Mouse (Mus musculus) embryonic facial prominence, embryonic 13.5 days (tissue): ENCODE data around the gene Gmip. TPM values are rescaled to one million over a fixed set of nuclear protein-coding genes. Genes with fewer than 3 reads are reported as not detected.

ENCODE experiments used
- ATAC-seq: fragments of 200-750 bp; cut with Nextera tagmentation; 2 replicates; pipeline ENCODE4 v1.8.0; 2017; ENCODE audit warnings: low read depth; ENCODE audit not compliant: insufficient number of reproducible peaks, insufficient read depth, low FRiP score, low TSS enrichment
- H3K27ac ChIP-seq: fragments of 300-500 bp; sonication (generic); 2 replicates; pipeline ENCODE4 v1.5.1; 2015; ENCODE audit warnings: moderate library complexity, mild to moderate bottlenecking, inconsistent platforms
- H3K27me3 ChIP-seq: fragments of 300-500 bp; sonication (generic); 2 replicates; pipeline ENCODE4 v1.6.1; 2015; ENCODE audit warnings: mild to moderate bottlenecking, inconsistent platforms
- H3K36me3 ChIP-seq: fragments of 300-500 bp; sonication (generic); 2 replicates; pipeline ENCODE4 v1.6.1; 2015; ENCODE audit warnings: mild to moderate bottlenecking, inconsistent platforms
- H3K4me1 ChIP-seq: fragments of 300-500 bp; sonication (generic); 2 replicates; pipeline ENCODE4 v1.6.1; 2015; ENCODE audit warnings: inconsistent platforms
- H3K4me2 ChIP-seq: fragments of 300-500 bp; sonication (generic); 2 replicates; pipeline ENCODE4 v1.6.1; 2015; ENCODE audit warnings: moderate library complexity, mild to moderate bottlenecking, inconsistent platforms
- H3K4me3 ChIP-seq: fragments of 300-500 bp; sonication (generic); 2 replicates; pipeline ENCODE4 v1.5.1; 2015; ENCODE audit warnings: mild to moderate bottlenecking, inconsistent platforms
- H3K9ac ChIP-seq: fragments of 300-500 bp; sonication (generic); 2 replicates; pipeline ENCODE4 v1.6.1; 2015; ENCODE audit warnings: mild to moderate bottlenecking, inconsistent platforms
- H3K9me3 ChIP-seq: fragments of 300-500 bp; sonication (generic); 2 replicates; pipeline ENCODE4 v1.6.1; 2016; ENCODE audit warnings: inconsistent platforms
- WGBS: fragments of 180-500 bp; shearing (Covaris S2); methylation state at CpG from one replicate; pipeline ENCODE4 v1.1.7; 2015; ENCODE audit warnings: mixed read lengths; 5-methylcytosine and 5-hydroxymethylcytosine counted together
- polyA plus RNA-seq: library from polyadenylated mRNA; unstranded; fragments of >200 nt; fragmentation: Nextera tagmentation; extraction: Ambion mirVana; gene quantifications from 2 replicates; pipeline ENCODE4 v1.2.1, GENCODE M21; 2015

Gene Gmip
- polyA plus RNA-seq, 1 experiment from 2014 or later: 11.0 TPM

DNA sequence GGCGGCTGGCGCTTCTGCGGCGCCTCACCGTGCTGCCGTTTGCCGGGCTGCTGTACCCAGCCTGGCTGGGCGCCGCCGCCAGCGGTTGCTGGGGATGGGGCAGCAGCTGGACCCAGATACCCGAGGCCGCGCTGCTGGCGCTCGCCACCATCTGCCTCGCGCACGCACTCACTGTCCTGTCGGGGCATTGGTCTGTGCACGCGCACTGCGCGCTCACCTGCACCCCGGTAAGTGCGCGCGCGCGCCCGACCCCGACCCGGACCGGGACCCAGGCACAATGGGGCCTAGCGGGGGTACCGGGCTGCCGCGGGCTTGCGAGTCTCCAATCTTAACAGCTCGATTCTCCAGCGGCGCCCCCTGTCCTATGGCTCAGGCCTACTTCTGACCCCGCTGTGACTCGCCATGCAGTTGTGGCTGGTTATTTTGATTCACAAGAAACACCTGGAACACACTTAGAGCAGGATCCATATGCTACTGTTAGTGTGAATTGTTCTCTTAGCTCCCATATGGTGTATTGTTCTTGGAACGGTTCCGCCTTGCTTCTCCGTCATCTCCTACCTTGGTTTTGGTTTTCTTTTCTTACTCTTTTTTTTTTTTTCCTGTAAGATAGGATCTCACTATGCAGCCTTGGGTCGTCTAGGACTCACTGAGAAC is 16.9 kb upstream of the Gmip start:
- Histone ChIP-seq H3K27ac (peak overlapping the region; percentile 87), H3K27me3 (no peaks in the 10 kb centered on the region), H3K36me3 (peaks cover 39% of the 10 kb centered on the region), H3K4me2 (peak overlapping the region; percentile 67), H3K9ac (peak overlapping the region; percentile 97), H3K4me1 (peaks cover 23% of the 10 kb centered on the region), H3K4me3 (peak overlapping the region; percentile 100), H3K9me3 (no peaks in the 10 kb centered on the region)
- whole genome bisulfite sequencing: under 1% methylated on average over 48 of the region's 48 CpGs
- ATAC-seq: peak; percentile 45; the same call in 1 of the 2 replicates

DNA sequence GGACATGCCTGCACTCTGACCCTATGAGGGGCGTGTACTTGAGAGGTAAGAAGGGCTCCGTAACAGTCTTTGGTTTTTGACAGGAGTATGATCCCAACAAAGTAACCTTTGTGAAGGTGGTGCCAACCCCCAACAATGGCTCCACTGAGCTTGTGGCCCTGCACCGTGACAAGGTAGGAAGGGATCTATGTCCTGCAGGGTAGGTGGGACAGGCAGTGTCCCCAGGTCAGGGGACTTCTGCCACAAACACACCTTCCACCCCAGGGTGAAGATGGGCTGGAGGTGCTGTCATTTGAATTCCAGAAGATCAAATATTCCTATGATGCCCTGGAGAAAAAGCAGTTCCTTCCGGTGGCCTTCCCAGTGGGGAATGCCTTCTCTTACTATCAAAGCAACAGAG is 14.8 kb upstream of the Gmip start:
- WGBS: 92% methylated on average over 4 of the region's 4 CpGs
- no peak for ATAC-seq
- no peaks in the 10 kb centered on the region for H3K27me3 ChIP-seq
- no peaks in the 10 kb centered on the region for H3K9me3 ChIP-seq
- no peak overlapping the region for H3K4me2 ChIP-seq
- no peak overlapping the region for H3K4me3 ChIP-seq
- no peak overlapping the region for H3K9ac ChIP-seq
- no peak overlapping the region for H3K27ac ChIP-seq
- peaks cover 23% of the 10 kb centered on the region for H3K4me1 ChIP-seq
- peaks cover 60% of the 10 kb centered on the region for H3K36me3 ChIP-seq

DNA sequence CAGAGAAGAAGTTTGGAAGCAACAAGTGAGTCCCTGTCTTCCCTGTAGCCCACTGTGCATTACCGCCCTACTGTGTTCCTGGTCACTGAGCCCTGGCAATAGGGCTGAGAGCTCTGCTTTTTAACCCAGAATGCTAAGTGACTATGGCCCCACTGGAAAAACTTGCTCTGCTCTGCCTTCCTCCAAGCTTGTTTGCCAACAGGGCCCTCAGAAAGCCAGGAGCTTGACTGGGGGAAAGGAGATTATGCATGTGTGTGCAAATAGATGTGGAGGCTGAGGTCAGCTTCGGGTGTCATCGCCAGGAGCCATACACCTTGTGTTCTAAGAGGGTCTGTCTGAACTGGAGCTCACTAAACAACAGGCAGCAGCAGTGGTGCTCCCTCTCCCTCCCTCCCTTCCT is 14.4 kb upstream of the Gmip start:
- H3K4me1 ChIP-seq: peaks cover 23% of the 10 kb centered on the region
- ATAC-seq: no peak
- 93% methylated on average over 3 of the region's 3 CpGs for WGBS
- no peak overlapping the region for H3K4me3 ChIP-seq
- no peak overlapping the region for H3K9ac ChIP-seq
- peaks cover 64% of the 10 kb centered on the region for H3K36me3 ChIP-seq
- H3K9me3 ChIP-seq: no peaks in the 10 kb centered on the region
- no peak overlapping the region for H3K27ac ChIP-seq
- no peaks in the 10 kb centered on the region for H3K27me3 ChIP-seq
- H3K4me2 ChIP-seq: no peak overlapping the region

DNA sequence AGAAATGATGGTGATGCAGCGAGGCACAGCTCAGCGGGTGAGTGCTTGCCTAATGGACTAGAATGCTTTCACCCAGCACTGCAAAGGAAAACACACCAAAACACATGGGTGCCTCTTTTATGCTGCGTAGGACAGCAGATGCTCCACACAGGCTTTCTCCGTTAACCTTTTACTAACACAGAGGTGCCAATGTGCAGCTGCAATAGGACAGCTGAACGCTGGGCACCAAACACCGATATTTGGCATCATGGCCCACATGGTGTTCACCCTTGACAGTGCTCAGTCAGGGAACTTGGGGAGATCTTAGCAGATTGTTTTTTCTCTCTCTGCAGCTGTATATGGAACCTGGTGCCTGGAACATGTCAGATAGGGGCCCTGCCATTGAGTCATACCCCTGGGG is 13.6 kb upstream of the Gmip start:
- Histone ChIP-seq H3K27me3 (no peaks in the 10 kb centered on the region), H3K4me3 (no peak overlapping the region), H3K9me3 (no peaks in the 10 kb centered on the region), H3K4me2 (no peak overlapping the region), H3K27ac (no peak overlapping the region), H3K36me3 (peaks cover 72% of the 10 kb centered on the region), H3K4me1 (peaks cover 20% of the 10 kb centered on the region), H3K9ac (no peak overlapping the region)
- 94% methylated on average over 6 of the region's 6 CpGs for WGBS
- ATAC-seq: no peak

DNA sequence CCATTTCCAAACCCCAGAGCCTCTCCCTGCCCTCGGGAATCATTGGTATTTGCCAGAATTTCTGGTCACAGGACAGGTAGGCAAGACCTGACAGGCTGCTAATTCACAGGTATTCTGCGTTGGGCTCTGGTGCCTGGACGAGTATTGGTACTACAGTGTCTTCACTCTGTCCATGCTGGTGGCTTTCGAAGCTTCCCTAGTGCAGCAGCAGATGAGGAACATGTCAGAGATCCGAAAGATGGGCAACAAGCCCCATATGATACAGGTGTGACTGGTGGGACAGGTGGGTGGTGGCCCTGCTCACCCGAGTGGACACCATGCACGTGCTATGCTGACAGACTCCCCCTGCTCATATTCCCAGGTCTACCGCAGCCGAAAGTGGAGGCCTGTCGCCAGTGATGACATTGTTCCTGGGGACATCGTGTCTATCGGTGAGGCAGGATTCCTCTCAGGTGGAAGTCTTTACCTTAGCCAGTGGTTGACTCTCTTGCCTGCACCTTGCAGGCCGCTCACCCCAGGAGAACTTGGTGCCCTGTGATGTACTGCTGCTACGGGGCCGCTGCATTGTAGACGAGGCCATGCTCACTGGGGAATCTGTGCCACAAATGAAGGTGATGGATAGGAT is 11.6 kb upstream of the Gmip start:
- 89% methylated on average over 16 of the region's 16 CpGs for WGBS

DNA sequence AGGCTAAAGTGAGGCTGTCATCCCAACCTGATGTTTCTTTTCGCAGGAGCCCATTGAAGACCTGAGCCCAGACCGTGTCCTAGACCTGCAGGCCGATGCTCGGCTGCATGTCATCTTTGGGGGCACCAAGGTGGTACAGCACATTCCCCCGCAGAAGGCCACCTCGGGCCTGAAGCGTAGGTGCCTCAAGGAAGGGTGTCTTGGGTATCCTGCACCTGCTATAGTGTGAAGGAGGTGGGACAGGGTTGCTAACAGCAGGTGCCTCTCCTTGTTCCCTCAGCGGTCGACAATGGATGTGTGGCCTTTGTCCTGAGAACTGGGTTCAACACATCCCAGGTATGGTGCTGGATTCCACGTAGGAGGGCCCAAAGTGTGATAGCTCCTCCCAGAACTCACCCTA is 10.8 kb upstream of the Gmip start:
- 94% methylated on average over 10 of the region's 10 CpGs for WGBS
- no peak overlapping the region for H3K27ac ChIP-seq
- no peak overlapping the region for H3K4me2 ChIP-seq
- no peak overlapping the region for H3K4me3 ChIP-seq
- ATAC-seq: no peak
- no peak overlapping the region for H3K9ac ChIP-seq
- no peaks in the 10 kb centered on the region for H3K27me3 ChIP-seq
- H3K4me1 ChIP-seq: peaks cover 6% of the 10 kb centered on the region
- peaks cover 97% of the 10 kb centered on the region for H3K36me3 ChIP-seq
- no peaks in the 10 kb centered on the region for H3K9me3 ChIP-seq

More for the DNA sequence above, 11.6 kb upstream of the Gmip start:
- Histone ChIP-seq H3K27me3 (no peaks in the 10 kb centered on the region), H3K9me3 (no peaks in the 10 kb centered on the region), H3K36me3 (peaks cover 89% of the 10 kb centered on the region), H3K9ac (no peak overlapping the region), H3K4me1 (peaks cover 15% of the 10 kb centered on the region), H3K4me3 (no peak overlapping the region), H3K4me2 (no peak overlapping the region), H3K27ac (no peak overlapping the region)
- ATAC-seq: no peak

DNA sequence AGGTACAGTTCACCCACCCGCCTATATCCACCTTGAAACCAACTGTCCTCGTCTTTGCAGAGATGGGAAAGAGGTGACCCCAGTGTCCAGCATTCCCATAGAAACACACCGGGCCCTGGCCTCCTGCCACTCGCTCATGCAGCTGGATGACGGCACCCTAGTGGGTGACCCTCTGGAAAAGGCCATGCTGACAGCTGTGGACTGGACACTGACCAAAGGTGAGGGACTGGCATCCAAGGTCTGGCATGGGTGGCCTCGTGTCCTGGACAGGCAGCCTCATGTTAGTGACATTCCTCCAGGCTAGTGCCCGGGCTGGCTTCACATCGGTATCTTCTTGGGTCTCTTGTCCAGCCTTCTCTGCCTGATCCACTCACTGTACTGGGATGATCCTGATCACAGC is 9.2 kb upstream of the Gmip start:
- ATAC-seq: no peak
- no peak overlapping the region for H3K4me3 ChIP-seq
- H3K4me1 ChIP-seq: no peaks in the 10 kb centered on the region
- H3K9ac ChIP-seq: no peak overlapping the region
- H3K27ac ChIP-seq: no peak overlapping the region
- peaks cover 97% of the 10 kb centered on the region for H3K36me3 ChIP-seq
- H3K4me2 ChIP-seq: no peak overlapping the region
- 94% methylated on average over 8 of the region's 8 CpGs for WGBS
- H3K27me3 ChIP-seq: no peaks in the 10 kb centered on the region
- no peaks in the 10 kb centered on the region for H3K9me3 ChIP-seq

DNA sequence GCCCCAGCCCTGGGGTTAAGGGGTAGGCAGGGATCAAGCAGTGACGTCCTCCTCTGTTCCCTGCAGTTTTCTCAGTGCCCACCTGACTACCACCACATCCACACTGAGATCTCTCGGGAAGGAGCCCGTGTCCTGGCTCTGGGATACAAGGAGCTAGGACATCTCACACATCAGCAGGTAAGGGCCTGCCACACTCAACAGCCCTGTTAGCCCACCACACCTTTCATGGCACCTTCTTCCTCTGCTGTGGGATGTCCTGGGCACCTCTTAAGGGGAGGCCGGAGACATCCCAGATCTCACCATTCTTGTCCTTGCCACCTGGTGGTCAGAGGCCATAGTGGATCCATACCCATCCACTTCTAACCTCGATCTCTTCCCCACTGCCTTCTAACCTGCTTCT is 8.5 kb upstream of the Gmip start:
- 89% methylated on average over 5 of the region's 5 CpGs for WGBS

DNA sequence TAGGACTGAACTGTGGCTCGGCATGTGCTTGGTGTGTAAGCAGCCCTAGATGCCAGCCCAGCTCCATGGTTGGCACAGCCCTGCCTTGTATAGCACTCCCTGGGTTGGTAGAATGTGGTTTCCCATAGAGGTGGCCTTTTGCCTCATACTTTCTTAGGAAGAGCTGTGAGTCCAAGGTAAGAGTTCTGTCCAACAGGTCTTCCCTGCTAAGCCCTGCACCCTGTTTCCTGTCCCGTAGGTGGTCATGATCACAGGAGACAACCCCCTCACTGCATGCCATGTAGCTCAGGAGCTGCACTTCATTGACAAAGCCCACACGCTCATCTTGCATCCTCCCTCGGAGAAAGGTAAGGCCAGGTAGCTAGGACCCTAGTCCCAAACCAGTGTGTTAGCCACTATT is 6.7 kb upstream of the Gmip start:
- H3K36me3 ChIP-seq: peaks cover 96% of the 10 kb centered on the region
- H3K9ac ChIP-seq: no peak overlapping the region
- no peaks in the 10 kb centered on the region for H3K4me1 ChIP-seq
- ATAC-seq: no peak
- H3K4me3 ChIP-seq: no peak overlapping the region
- H3K4me2 ChIP-seq: no peak overlapping the region
- H3K27ac ChIP-seq: no peak overlapping the region
- WGBS: 97% methylated on average over 4 of the region's 4 CpGs
- no peaks in the 10 kb centered on the region for H3K9me3 ChIP-seq
- H3K27me3 ChIP-seq: no peaks in the 10 kb centered on the region

More for the DNA sequence above, 8.5 kb upstream of the Gmip start:
- H3K9ac ChIP-seq: no peak overlapping the region
- no peak overlapping the region for H3K4me2 ChIP-seq
- no peaks in the 10 kb centered on the region for H3K9me3 ChIP-seq
- H3K4me1 ChIP-seq: no peaks in the 10 kb centered on the region
- peaks cover 96% of the 10 kb centered on the region for H3K36me3 ChIP-seq
- no peaks in the 10 kb centered on the region for H3K27me3 ChIP-seq
- H3K4me3 ChIP-seq: no peak overlapping the region
- ATAC-seq: no peak
- H3K27ac ChIP-seq: no peak overlapping the region

DNA sequence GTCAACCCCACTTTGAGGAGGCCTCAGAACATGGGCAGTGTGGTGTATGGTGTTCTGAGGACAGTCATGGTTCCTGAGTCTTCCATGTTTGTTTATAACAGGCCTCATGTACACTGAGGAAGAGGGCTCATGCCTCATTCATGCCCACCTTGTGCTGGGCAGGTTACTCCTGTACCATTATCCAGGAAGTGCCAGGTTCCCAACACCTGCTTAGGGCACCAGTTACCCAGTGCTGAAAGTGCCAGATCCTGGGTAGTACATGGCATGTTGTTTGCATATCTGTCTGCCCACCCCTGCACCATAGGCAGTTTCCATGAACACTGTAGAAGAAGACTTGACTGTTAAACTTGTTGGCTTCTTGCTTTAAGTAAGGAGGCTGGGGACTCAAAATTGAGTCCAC is 6.3 kb upstream of the Gmip start:
- Histone ChIP-seq H3K27ac (no peak overlapping the region), H3K36me3 (peaks cover 96% of the 10 kb centered on the region), H3K27me3 (no peaks in the 10 kb centered on the region), H3K4me1 (no peaks in the 10 kb centered on the region), H3K4me2 (no peak overlapping the region), H3K9ac (no peak overlapping the region), H3K9me3 (no peaks in the 10 kb centered on the region), H3K4me3 (no peak overlapping the region)
- no peak for ATAC-seq

DNA sequence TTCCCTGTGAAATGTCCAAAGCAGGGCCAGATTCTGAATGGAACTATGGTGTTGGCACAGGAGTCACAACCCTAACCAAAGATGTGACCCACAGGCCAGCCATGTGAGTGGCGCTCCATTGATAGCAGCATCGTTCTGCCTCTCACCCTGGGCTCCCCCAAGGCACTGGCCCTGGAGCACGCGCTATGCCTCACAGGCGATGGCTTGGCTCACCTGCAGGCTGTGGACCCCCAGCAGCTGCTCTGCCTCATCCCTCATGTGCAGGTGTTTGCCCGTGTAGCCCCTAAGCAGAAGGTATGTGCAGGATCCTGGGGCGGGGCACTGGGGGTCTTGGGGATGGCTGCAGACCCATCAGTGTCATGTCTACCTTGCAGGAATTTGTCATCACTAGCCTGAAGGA is 5.1 kb upstream of the Gmip start:
- 93% methylated on average over 7 of the region's 7 CpGs for WGBS
- H3K4me1 ChIP-seq: peaks cover 4% of the 10 kb centered on the region; the same call in 1 of the 2 replicates
- no peak overlapping the region for H3K4me3 ChIP-seq
- no peak overlapping the region for H3K9ac ChIP-seq
- no peak overlapping the region for H3K4me2 ChIP-seq
- no peaks in the 10 kb centered on the region for H3K9me3 ChIP-seq
- H3K27ac ChIP-seq: no peak overlapping the region
- no peak for ATAC-seq
- peaks cover 96% of the 10 kb centered on the region for H3K36me3 ChIP-seq
- H3K27me3 ChIP-seq: no peaks in the 10 kb centered on the region

DNA sequence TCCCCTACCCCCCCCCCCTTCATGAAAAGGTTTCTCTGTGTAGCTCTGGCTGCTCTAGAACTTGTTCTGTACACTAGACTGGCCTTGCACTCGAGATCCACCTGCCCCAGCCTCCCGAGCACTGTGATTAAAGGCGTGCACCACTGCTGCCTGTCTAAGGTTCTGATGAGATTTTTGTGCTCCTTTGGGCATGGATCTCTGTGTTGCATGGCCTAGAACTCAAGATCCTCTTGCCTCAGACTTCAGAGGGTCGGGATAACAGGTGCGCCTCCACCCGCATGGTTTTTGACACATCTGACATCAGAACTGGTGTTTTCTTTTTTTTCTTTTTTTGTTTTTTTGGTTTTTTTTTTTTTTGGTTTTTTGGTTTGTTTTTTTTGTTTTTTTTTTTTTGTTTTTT is 3.9 kb upstream of the Gmip start:
- H3K4me3 ChIP-seq: no peak overlapping the region
- peaks cover 85% of the 10 kb centered on the region for H3K36me3 ChIP-seq
- H3K27ac ChIP-seq: no peak overlapping the region
- H3K4me1 ChIP-seq: peaks cover 12% of the 10 kb centered on the region; the same call in 1 of the 2 replicates
- no peak for ATAC-seq
- H3K9ac ChIP-seq: no peak overlapping the region
- H3K9me3 ChIP-seq: no peaks in the 10 kb centered on the region
- 94% methylated on average over 6 of the region's 6 CpGs for WGBS
- no peaks in the 10 kb centered on the region for H3K27me3 ChIP-seq
- H3K4me2 ChIP-seq: no peak overlapping the region
